Mouse (Mus musculus) hindbrain, postnatal 0 days (tissue): ENCODE measurements at regions not wholly inside any gene's neighbourhood (a gene's known extent, or its start where the extent isn't known, plus 50 kb on each side); places are given as distances from the start of the nearest gene placed in this dataset.

Experiments used
- ATAC-seq: fragments of 200-750 bp; cut with Nextera tagmentation; 2 replicates; pipeline ENCODE4 v1.8.0; 2017; ENCODE audit warnings: mild to moderate bottlenecking, moderate TSS enrichment, moderate library complexity
- DNase-seq: peaks from one replicate; pipeline ENCODE4 v3.0.0-alpha.2; 2015; ENCODE audit warnings: low spot score
- H3K27ac ChIP-seq: fragments of 300-500 bp; sonication (generic); 2 replicates; pipeline ENCODE4 v1.5.1; 2014; ENCODE audit warnings: mild to moderate bottlenecking
- H3K27me3 ChIP-seq: fragments of 300-500 bp; sonication (generic); 2 replicates; pipeline ENCODE4 v1.6.1; 2014; ENCODE audit warnings: low read length, mixed read lengths; ENCODE audit not compliant: insufficient read depth
- H3K36me3 ChIP-seq: fragments of 300-500 bp; sonication (generic); 2 replicates; pipeline ENCODE4 v1.6.1; 2014; ENCODE audit warnings: low read length, mixed read lengths; ENCODE audit not compliant: insufficient read depth
- H3K4me1 ChIP-seq: fragments of 300-500 bp; sonication (generic); 2 replicates; pipeline ENCODE4 v1.6.1; 2014; ENCODE audit warnings: antibody characterized with exemption, low read length, mixed read lengths; ENCODE audit not compliant: insufficient read depth
- H3K4me2 ChIP-seq: fragments of 300-500 bp; sonication (generic); 2 replicates; pipeline ENCODE4 v1.6.1; 2014; ENCODE audit warnings: low read depth, mild to moderate bottlenecking, low read length, moderate library complexity, mixed read lengths
- H3K4me3 ChIP-seq: fragments of 300-500 bp; sonication (generic); 2 replicates; pipeline ENCODE4 v1.5.1; 2014; ENCODE audit warnings: low read length
- H3K9ac ChIP-seq: fragments of 300-500 bp; sonication (generic); replicated peaks from 2 replicates; pipeline ENCODE4 v1.6.1; 2014; ENCODE audit warnings: mild to moderate bottlenecking, low read length, moderate library complexity, mixed read lengths
- H3K9me3 ChIP-seq: fragments of 300-500 bp; sonication (generic); 2 replicates; pipeline ENCODE4 v1.6.1; 2016; ENCODE audit warnings: low read length, mixed read lengths
- CTCF ChIP-seq: IDR thresholded peaks from 2 replicates; pipeline ENCODE4 v1.5.1; 2016; ENCODE audit warnings: antibody characterized with exemption, control low read depth, low read depth
- WGBS: fragments of 180-500 bp; shearing (Covaris S2); extraction: QIAGEN DNeasy Blood & Tissue Kit; methylation state at CpG from one replicate; pipeline ENCODE4 v1.1.7; 2014; 5-methylcytosine and 5-hydroxymethylcytosine counted together

- H3K36me3 ChIP-seq = no peaks in the 10 kb centered on the region
Observed at GRCm38 (mm10) chr4:29034406-29034805, 221.5 kb downstream of the Epha7 start.

DNA sequence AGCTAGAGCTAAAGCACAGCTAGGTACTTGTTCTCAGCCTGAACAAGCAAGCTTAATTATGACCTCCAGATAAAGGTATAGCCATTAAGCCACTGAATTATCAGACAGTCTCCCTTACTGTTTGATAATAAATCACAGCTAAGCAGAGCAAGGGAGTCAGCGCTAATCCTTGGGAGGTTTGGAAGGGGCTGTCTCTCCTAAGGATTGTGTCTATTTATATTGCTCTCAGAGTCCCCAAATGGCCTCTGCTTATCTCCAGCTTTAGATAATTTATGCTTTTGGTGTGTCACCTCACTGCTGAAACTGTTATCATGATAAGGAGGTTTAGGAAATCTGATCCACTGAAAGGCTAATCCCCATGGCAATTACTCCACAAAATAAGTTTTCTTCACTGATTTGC is 227.1 kb downstream of the Epha7 start:
- Histone ChIP-seq H3K4me3 (no peak overlapping the region), H3K4me2 (no peak overlapping the region), H3K9me3 (no peaks in the 10 kb centered on the region), H3K27me3 (no peaks in the 10 kb centered on the region), H3K27ac (no peak overlapping the region), H3K9ac (no peak overlapping the region), H3K4me1 (no peaks in the 10 kb centered on the region), H3K36me3 (no peaks in the 10 kb centered on the region)
- ATAC-seq (no peak), DNase-seq (no peak)
- WGBS = 71% methylated on average over 1 of the region's 1 CpGs
- no peak for TF ChIP-seq CTCF

More at GRCm38 (mm10) chr4:29034406-29034805, 221.5 kb downstream of the Epha7 start:
- no peak for DNase-seq
- Histone ChIP-seq H3K9ac (no peak overlapping the region), H3K4me1 (no peaks in the 10 kb centered on the region), H3K27me3 (no peaks in the 10 kb centered on the region), H3K4me3 (no peak overlapping the region), H3K4me2 (no peak overlapping the region), H3K27ac (no peak overlapping the region), H3K9me3 (no peaks in the 10 kb centered on the region)
- 75% methylated on average over 1 of the region's 1 CpGs for WGBS
- TF ChIP-seq CTCF = no peak
- no peak for ATAC-seq

DNA sequence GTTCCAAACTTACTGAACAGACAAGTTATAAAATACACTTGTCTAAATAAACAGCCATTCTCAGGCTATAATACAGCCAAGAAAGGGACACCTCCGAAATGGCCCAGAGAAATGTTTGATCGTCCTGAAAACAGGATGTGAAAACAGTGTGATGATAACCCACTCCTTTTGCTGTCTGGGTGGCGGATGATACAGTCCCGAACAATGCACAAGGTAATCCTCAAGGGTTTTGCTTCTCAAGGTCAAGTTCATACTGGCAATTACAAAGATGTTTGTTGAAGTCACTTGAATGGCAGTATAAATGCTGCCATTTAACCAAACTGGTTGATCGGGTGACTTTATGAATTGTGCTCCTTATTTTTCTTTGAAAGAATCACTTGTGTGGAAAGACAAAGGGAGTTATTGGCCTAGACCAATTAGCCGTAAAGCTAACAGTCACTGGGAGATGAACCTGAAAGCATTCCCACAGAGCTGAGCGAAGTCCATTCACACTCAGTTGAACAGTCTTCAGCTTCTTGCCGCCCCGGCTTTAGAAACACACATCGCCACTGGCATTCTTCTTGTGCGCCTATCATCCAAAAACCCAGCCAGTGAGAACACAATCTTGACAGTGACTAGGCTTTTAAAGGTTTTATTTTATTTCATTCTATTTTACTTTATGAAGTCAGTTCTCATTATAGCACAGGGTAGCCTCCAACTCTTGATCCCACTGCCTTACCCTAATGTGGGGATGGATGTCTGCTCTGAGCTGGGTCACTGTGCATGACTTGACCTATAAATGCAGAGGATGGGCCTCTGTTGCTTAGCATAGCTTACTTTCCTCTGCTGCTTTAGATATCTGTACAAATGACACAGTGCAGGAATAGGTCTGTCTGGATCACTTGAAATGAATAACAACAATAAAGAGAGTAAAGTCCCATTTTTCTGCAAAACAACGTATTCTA is 256.0 kb downstream of the Epha7 start:
- Histone ChIP-seq H3K27me3 (no peaks in the 10 kb centered on the region), H3K4me2 (no peak overlapping the region), H3K36me3 (no peaks in the 10 kb centered on the region), H3K27ac (no peak overlapping the region), H3K9ac (no peak overlapping the region), H3K9me3 (no peaks in the 10 kb centered on the region), H3K4me3 (no peak overlapping the region), H3K4me1 (no peaks in the 10 kb centered on the region)
- TF ChIP-seq CTCF = no peak
- 41% methylated on average over 12 of the region's 12 CpGs for WGBS
- peak; percentile 23 for DNase-seq
- ATAC-seq = peak; percentile 64; the same call in 1 of the 2 replicates

DNA sequence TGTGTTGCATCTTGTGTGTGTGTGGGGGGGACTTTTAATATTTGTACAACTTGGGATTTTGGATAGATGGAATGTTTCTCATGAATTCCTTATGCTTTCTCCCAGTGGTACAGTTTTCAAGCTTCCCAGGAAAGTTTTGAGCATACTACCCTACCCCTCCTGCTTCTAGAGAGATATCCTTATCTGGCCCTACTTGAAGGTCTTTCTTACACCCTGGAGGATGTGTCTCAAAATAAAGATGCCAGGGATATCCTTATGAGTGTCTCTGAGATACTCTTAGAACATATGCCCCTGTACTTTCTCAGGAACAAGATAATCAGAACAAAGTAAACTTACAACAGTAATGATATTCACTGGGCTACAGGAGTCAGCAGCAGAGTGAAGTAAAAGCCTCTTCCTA is 261.3 kb downstream of the Epha7 start:
- H3K27ac ChIP-seq = no peak overlapping the region
- H3K9me3 ChIP-seq = no peaks in the 10 kb centered on the region
- H3K36me3 ChIP-seq = no peaks in the 10 kb centered on the region
- H3K4me2 ChIP-seq = no peak overlapping the region
- ATAC-seq (no peak), DNase-seq (no peak)
- H3K27me3 ChIP-seq = no peaks in the 10 kb centered on the region
- no peak overlapping the region for H3K9ac ChIP-seq
- no peaks in the 10 kb centered on the region for H3K4me1 ChIP-seq
- H3K4me3 ChIP-seq = no peak overlapping the region
- no peak for TF ChIP-seq CTCF

DNA sequence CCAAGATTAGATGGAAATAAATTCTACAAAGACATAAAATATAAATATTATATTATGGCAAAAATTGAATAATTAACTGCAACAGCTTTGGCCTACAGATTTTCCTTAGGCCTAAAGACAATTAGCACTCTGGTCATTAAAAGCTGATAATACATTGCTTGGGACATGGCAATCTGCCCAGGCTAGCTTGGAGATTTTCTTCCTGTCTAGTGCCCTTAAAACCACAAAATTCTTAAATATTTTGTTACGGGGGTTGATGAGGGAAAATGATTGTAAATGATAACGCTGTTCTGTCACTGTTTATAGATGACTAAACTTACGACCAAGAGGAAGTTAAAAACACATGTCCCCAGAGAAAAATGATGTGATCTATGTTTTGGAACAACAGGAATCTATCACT is 261.9 kb downstream of the Epha7 start:
- ATAC-seq = no peak
- no peak for DNase-seq
- Histone ChIP-seq H3K36me3 (no peaks in the 10 kb centered on the region), H3K4me2 (no peak overlapping the region), H3K27ac (no peak overlapping the region), H3K27me3 (no peaks in the 10 kb centered on the region), H3K9me3 (no peaks in the 10 kb centered on the region), H3K4me3 (no peak overlapping the region), H3K9ac (no peak overlapping the region), H3K4me1 (no peaks in the 10 kb centered on the region)
- WGBS = 74% methylated on average over 3 of the region's 3 CpGs
- no peak for TF ChIP-seq CTCF

DNA sequence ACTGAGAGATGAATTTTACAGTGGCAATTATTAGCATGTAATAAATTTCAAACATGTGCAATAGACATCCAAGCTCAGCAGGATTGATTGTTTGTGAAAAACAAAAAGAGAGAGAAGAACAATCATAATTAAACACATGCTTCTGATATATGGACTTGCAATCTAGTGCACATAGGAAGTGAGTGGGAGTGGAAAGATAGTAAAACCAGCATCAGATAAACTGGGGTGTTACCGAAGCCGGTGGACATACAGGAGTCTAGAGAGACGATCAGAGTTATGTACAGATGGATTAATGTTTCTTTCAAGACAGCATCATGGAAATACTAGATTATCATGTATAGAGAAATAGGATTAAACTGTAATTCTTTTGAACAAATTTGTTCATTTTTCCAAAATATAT is 263.8 kb downstream of the Epha7 start:
- Histone ChIP-seq H3K9me3 (no peaks in the 10 kb centered on the region), H3K27me3 (no peaks in the 10 kb centered on the region), H3K4me1 (no peaks in the 10 kb centered on the region), H3K36me3 (no peaks in the 10 kb centered on the region), H3K4me2 (no peak overlapping the region), H3K27ac (no peak overlapping the region), H3K9ac (no peak overlapping the region), H3K4me3 (no peak overlapping the region)
- 90% methylated on average over 3 of the region's 3 CpGs for WGBS
- no peak for TF ChIP-seq CTCF
- ATAC-seq (no peak), DNase-seq (no peak)

- TF ChIP-seq CTCF = no peak
- no peak overlapping the region for H3K4me2 ChIP-seq
- no peaks in the 10 kb centered on the region for H3K27me3 ChIP-seq
- ATAC-seq = no peak
- H3K9me3 ChIP-seq = no peaks in the 10 kb centered on the region
- H3K36me3 ChIP-seq = no peaks in the 10 kb centered on the region
- no peak overlapping the region for H3K27ac ChIP-seq
- WGBS = 97% methylated on average over 3 of the region's 3 CpGs
- H3K4me3 ChIP-seq = no peak overlapping the region
- H3K4me1 ChIP-seq = no peaks in the 10 kb centered on the region
- DNase-seq = no peak
- no peak overlapping the region for H3K9ac ChIP-seq
Observed at GRCm38 (mm10) chr4:29078391-29078790, 265.5 kb downstream of the Epha7 start.
